Mouse (Mus musculus): ENCODE data around the gene Polq.
A peak's percentile ranks its signal among the peaks of the same experiment; 100 is the strongest.

Gene Polq

GRCm38 (mm10) chr16:37011061-37011921 is at the start of gene Polq:
Polq (plus strand) TSS chr16:37011786.
- DNase-seq (ENCODE audit: low read depth): peak; percentile 94

GRCm38 (mm10) chr16:36963415-36963814 is 48.2 kb upstream of the Polq start:
- DNase-seq (ENCODE audit: low read depth): no peak

GRCm38 (mm10) chr16:36979127-36979526 is 32.5 kb upstream of the Polq start:
- DNase-seq (ENCODE audit: low read depth): no peak

- no peak for DNase-seq (ENCODE audit: low read depth)
These were observed 27.8 kb upstream of the Polq start for GRCm38 (mm10) chr16:36983796-36984195.

- peak; percentile 13 for DNase-seq (ENCODE audit: low read depth)
These were observed 25.9 kb upstream of the Polq start for GRCm38 (mm10) chr16:36985636-36986042.

GRCm38 (mm10) chr16:36987399-36987798 is 24.2 kb upstream of the Polq start:
- DNase-seq (ENCODE audit: low read depth): no peak

GRCm38 (mm10) chr16:36988066-36988465 is 23.5 kb upstream of the Polq start:
- no peak for DNase-seq (ENCODE audit: low read depth)

- no peak for DNase-seq (ENCODE audit: low read depth)
These were observed 22.1 kb upstream of the Polq start for GRCm38 (mm10) chr16:36989493-36989892.

DNA sequence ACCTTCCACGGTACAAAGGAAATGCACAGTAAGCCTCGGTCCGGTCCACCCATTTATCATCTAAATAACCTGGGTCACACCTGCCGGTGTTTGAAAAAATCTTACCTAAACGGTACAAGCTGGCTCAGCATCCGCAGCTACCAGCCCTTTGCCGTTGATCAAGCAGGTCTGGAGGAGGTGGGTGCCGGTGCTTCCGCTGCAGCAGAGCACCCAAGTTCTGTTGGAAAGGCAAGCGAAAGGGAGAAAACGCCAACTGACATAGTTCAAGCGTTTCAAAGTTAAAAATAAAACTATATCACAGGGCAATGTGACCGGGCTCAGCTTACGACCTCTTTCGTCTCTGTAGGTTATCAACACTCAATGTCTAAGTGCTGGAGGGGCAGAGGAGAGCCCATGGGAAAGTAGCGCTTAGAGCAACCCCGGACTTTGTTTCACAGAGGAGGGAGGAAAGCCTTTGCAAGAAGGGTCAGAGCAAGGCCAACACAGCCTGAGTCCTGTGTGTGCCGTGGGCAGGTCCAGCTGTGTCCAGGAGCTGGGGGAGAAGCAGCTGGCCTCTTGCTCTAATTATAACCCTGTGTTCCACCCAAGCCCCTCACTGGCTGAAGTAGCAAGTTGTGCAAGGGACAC is 21.5 kb upstream of the Polq start, which contains the start of gene Fbxo40:
TSS of gene Fbxo40 (minus strand) at position 469 of the 627 bp plus-strand sequence.
- DNase-seq (ENCODE audit: low read depth): no peak

DNA sequence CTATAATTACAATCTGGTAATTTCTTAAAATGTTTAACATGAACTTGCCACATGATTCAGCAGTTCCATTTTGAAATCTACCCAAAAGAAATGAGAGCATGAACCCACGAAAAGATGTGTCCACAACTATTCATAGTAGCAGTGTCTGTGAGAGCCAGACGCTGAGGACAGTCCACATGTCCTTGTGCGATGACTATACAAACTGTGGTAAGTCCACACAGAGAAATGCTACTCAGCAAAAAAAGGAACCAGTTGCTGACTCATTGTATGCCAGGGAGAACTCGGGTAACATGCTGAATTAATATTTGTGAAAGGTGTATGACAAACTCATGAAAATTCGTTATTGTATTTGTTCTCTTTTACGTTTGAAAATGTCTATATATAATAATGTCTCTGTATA is 13.9 kb upstream of the Polq start:
- DNase-seq (ENCODE audit: low read depth): no peak

DNA sequence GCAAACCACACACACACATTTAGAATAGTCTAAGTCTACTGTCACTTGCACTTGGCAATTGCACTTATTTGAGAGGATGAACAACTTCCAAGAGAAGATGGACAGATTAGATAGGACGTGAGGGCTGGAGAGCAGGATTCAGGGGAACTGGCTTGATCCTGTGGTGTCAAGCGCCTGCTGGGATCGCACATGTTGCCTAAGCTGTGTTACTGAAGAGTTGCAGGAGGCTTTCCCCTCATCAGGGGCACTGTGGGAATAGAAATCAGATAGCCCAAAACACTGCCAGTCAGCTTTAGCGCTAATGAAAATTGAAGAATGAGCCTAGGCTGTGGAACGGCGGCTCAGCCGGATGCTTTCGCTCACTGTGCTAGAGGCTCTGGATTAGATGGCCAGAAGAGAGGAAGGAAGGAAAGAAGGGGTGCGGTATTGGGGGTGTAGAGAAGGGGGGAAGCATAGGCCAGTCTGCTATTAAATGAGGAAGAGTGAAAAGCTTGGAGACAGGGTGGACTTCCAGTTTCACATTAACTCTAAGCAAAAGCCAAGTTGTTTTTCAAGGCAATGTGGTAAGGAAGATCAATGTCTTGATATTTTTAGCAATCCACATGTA is 12.1 kb upstream of the Polq start:
- DNase-seq (ENCODE audit: low read depth): no peak

GRCm38 (mm10) chr16:37009262-37009661 is 2.3 kb upstream of the Polq start:
- DNase-seq (ENCODE audit: low read depth): no peak

DNA sequence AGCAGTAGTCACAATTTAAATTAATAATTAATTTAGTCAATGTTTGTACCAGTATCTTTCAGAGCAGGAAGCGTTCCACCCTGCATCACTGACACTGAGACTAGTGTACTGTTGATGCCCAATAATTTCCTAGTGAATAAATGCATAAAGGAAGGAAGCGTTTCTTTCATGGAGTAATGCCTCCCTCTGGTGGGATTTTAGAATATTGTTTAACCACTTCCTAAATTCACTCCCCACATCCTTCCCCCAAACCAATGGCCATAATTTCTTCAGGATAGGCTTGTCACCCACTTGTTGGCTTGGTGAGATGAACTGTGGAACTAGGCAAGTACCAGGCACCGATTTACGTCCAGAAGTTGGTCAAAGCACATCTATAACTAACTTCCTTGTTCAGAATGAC is 1.2 kb upstream of the Polq start:
- DNase-seq (ENCODE audit: low read depth): peak; percentile 65

DNA sequence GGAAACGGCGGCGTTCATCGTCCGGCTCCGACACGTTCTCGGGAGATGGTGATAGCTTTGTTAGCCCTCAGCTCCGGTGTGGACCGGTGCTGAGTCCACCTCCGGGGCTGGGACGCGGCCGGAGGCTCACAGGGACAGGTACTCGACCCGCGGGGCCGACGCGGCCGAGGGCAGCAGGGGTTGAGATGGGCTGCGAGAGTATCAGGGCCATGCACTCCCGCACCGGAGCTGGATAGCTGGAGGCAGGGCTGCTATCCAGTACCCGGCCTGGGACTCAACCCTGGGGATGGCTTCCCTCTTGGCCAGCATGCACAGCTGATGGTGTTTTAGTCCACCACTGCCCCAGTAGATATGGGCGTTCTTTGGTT is 320 bp downstream of the Polq start:
- DNase-seq (ENCODE audit: low read depth): no peak

DNA sequence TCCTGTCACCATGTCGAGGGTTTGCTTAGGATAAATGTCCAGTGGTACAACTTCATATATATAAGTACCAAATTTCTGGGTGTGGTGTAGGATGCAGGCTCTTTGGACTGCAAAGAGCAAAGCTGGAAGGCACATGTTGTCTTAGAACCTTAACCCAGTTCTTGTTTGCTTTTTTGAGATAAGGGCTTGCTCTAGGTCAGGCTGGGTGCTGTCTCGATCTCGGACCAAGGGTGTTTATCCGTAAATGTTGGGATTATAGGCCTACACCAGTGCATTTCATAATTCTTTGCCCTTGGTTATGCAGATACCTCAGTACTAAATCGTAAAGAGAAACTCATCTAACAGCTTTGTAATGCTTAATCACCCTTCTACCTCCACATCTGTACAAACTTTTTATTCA is 750 bp downstream of the Polq start:
- DNase-seq (ENCODE audit: low read depth): peak; percentile 14

DNA sequence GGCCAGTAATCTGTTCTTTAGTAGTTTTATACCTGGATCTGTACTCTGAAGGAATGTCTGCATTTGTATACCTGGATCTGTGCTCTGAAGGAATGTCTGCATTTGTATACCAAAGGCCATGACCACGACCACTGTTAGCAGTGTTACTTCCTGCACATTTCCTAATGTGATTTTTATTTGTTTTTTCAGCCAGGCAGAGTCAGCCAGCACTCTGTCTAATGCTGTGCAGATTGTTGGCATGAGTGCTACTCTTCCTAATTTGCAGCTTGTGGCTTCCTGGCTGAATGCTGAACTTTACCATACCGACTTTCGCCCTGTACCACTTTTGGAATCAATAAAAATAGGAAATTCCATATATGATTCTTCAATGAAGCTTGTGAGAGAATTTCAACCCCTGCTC is 16.0 kb downstream of the Polq start:
- no peak for DNase-seq (ENCODE audit: low read depth)

DNA sequence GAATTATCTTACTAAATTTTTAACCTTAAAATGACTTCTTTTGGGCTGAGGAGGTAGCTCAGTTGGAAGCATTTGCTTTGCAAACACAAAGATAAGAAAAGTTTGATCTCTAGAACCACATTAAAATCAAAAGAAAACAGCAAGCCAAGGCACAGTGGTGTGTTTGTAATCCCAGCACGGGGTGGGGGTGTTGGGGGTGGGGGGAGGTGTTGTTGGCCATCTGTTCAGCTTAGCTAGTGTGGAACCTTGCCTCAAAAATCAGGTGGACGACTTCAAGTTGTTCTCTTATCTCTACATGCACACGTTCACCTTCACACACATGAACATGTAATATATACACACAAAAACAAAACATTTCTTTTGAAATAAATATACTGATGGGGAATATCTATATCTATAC is 20.4 kb downstream of the Polq start:
- no peak for DNase-seq (ENCODE audit: low read depth)

- DNase-seq (ENCODE audit: low read depth): no peak
These were observed 23.2 kb downstream of the Polq start for GRCm38 (mm10) chr16:37034751-37035150.

DNA sequence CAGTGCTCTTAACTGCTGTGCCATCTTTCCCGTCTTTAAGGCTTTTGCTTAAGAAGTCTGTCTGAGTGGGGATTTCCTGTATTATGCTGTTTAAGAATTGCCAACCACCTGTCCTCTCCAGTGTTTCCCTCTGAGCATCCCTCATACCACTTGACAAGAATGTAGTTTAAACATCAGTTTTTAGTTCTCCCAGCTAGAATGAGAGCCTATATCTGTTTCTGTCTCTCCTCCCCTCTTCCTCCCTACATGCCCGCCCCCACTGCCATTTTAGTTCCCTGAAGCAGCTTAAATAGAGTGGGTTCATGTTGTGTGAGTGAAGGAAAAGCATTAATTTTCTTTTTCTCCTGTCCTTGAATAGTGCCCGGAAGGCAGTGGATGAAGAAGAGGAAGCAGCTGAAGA is 48.0 kb downstream of the Polq start:
- DNase-seq (ENCODE audit: low read depth): no peak

- no peak for DNase-seq (ENCODE audit: low read depth)
These were observed 49.7 kb downstream of the Polq start for GRCm38 (mm10) chr16:37061261-37061660.

DNA sequence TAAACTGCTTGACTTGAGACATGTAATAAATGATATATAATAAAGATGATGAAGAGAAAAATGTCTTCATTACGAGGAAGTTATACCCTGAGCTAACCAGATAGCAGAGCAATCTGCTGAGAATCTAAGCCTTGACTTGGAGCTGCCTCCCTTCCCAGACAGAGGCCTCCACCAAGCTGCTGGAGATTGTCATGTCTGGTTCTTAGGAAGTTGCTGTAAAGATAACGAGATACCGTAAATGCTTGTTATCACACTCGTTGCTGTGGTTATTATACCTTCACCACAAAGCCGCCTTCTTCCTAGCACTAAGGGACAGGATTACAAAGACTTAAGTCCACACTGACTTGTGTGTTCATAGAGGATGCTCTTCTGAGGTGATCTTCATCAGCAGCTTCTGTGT is 60.8 kb downstream of the Polq start:
- no peak for DNase-seq (ENCODE audit: low read depth)

DNA sequence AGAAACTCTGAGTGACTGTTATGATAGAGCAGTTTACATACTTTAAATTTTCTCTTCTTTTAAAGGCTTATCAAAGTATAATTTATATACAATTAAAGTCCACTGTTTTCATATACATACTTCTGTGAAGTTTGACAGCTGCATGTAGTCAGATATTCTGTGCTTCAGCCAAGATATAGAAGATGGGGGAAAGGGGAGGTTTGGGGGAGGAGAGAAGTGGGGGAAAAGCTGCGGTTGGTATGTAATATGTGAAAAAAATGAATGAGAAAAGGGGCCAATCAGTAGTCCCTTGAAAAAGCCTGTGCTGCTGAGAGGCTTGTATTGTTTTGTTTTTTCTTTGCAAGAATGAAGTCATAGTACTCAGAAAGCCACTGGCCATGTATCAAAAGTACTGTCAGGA is 78.1 kb downstream of the Polq start:
- no peak for DNase-seq (ENCODE audit: low read depth)

- DNase-seq (ENCODE audit: low read depth): no peak
These were observed 82.7 kb downstream of the Polq start for GRCm38 (mm10) chr16:37094169-37094833.
